Mouse (Mus musculus): ENCODE measurements around the gene Clip4. TPM values are rescaled to one million over a fixed set of nuclear protein-coding genes. Genes with fewer than 3 reads are reported as not detected.

Gene Clip4
- polyA plus RNA-seq, 1 experiment from 2014 or later = 6.4 TPM

- H3K36me3 ChIP-seq = no peaks in the 10 kb centered on the region
- H3K27me3 ChIP-seq = no peaks in the 10 kb centered on the region
- H3K9ac ChIP-seq = no peak overlapping the region
- 0 out of 2 replicates have a peak, but pooled peaks cover 3% of the 10 kb centered on the region for H3K4me1 ChIP-seq
- no peak overlapping the region for H3K27ac ChIP-seq
- no peaks in the 10 kb centered on the region for H3K9me3 ChIP-seq
- no peak overlapping the region for H3K4me3 ChIP-seq
- no peak overlapping the region for H3K4me2 ChIP-seq
- ATAC-seq (ENCODE audit: insufficient number of reproducible peaks, insufficient read depth, low FRiP score, low TSS enrichment, low read depth) = no peak
- 24% methylated on average over 6 of the region's 6 CpGs for WGBS
Observed at GRCm38 (mm10) chr17:71769564-71769963, 1.3 kb downstream of the Clip4 start.

- Histone ChIP-seq H3K4me1 (0 out of 2 replicates have a peak, but pooled peaks cover 3% of the 10 kb centered on the region), H3K27ac (no peak overlapping the region), H3K27me3 (no peaks in the 10 kb centered on the region), H3K9ac (no peak overlapping the region), H3K36me3 (no peaks in the 10 kb centered on the region), H3K4me2 (no peak overlapping the region), H3K9me3 (no peaks in the 10 kb centered on the region), H3K4me3 (no peak overlapping the region)
- ATAC-seq (ENCODE audit: insufficient number of reproducible peaks, insufficient read depth, low FRiP score, low TSS enrichment, low read depth) = no peak
- 97% methylated on average over 3 of the region's 3 CpGs for WGBS
Observed at GRCm38 (mm10) chr17:71770696-71771095, 2.4 kb downstream of the Clip4 start.

- Histone ChIP-seq H3K27ac (no peak overlapping the region), H3K27me3 (no peaks in the 10 kb centered on the region), H3K4me3 (no peak overlapping the region), H3K4me1 (0 out of 2 replicates have a peak, but pooled peaks cover 3% of the 10 kb centered on the region), H3K4me2 (no peak overlapping the region), H3K36me3 (no peaks in the 10 kb centered on the region), H3K9me3 (no peaks in the 10 kb centered on the region), H3K9ac (no peak overlapping the region)
- no peak for ATAC-seq (ENCODE audit: insufficient number of reproducible peaks, insufficient read depth, low FRiP score, low TSS enrichment, low read depth)
- 67% methylated on average over 4 of the region's 4 CpGs for WGBS
Observed at GRCm38 (mm10) chr17:71774173-71774572, 5.9 kb downstream of the Clip4 start.

GRCm38 (mm10) chr17:71775279-71775678 lies 7.0 kb downstream of the Clip4 start:
- H3K4me3 ChIP-seq = no peak overlapping the region
- no peaks in the 10 kb centered on the region for H3K4me1 ChIP-seq
- no peaks in the 10 kb centered on the region for H3K9me3 ChIP-seq
- no peak overlapping the region for H3K27ac ChIP-seq
- 0 out of 2 replicates have a peak, but pooled peaks cover 4% of the 10 kb centered on the region for H3K27me3 ChIP-seq
- H3K9ac ChIP-seq = no peak overlapping the region
- ATAC-seq (ENCODE audit: insufficient number of reproducible peaks, insufficient read depth, low FRiP score, low TSS enrichment, low read depth) = no peak
- WGBS = 65% methylated on average over 4 of the region's 4 CpGs
- no peak overlapping the region for H3K4me2 ChIP-seq
- no peaks in the 10 kb centered on the region for H3K36me3 ChIP-seq

GRCm38 (mm10) chr17:71778696-71779095 lies 10.4 kb downstream of the Clip4 start:
- Histone ChIP-seq H3K9ac (no peak overlapping the region), H3K9me3 (no peaks in the 10 kb centered on the region), H3K4me2 (no peak overlapping the region), H3K27ac (no peak overlapping the region), H3K36me3 (no peaks in the 10 kb centered on the region), H3K4me3 (no peak overlapping the region), H3K4me1 (peaks cover 12% of the 10 kb centered on the region), H3K27me3 (peaks cover 24% of the 10 kb centered on the region)
- no peak for ATAC-seq (ENCODE audit: insufficient number of reproducible peaks, insufficient read depth, low FRiP score, low TSS enrichment, low read depth)
- WGBS = 74% methylated on average over 3 of the region's 3 CpGs

GRCm38 (mm10) chr17:71780490-71780889 lies 12.2 kb downstream of the Clip4 start:
- no peaks in the 10 kb centered on the region for H3K9me3 ChIP-seq
- 62% methylated on average over 2 of the region's 2 CpGs for WGBS
- H3K36me3 ChIP-seq = no peaks in the 10 kb centered on the region

GRCm38 (mm10) chr17:71780945-71781344 lies 12.7 kb downstream of the Clip4 start:
- Histone ChIP-seq H3K27me3 (peaks cover 24% of the 10 kb centered on the region), H3K4me2 (0 out of 2 replicates have a peak overlapping the region, but pooled peaks have one; percentile 11), H3K27ac (no peak overlapping the region), H3K36me3 (no peaks in the 10 kb centered on the region), H3K9ac (no peak overlapping the region), H3K4me3 (no peak overlapping the region), H3K9me3 (no peaks in the 10 kb centered on the region), H3K4me1 (peaks cover 21% of the 10 kb centered on the region)
- ATAC-seq (ENCODE audit: insufficient number of reproducible peaks, insufficient read depth, low FRiP score, low TSS enrichment, low read depth) = peak; percentile 35; the same call in 1 of the 2 replicates
- WGBS = 56% methylated on average over 4 of the region's 4 CpGs

More at GRCm38 (mm10) chr17:71780490-71780889, 12.2 kb downstream of the Clip4 start:
- H3K9ac ChIP-seq = no peak overlapping the region
- no peak overlapping the region for H3K27ac ChIP-seq
- no peak overlapping the region for H3K4me2 ChIP-seq
- H3K4me3 ChIP-seq = no peak overlapping the region
- H3K4me1 ChIP-seq = peaks cover 20% of the 10 kb centered on the region
- no peak for ATAC-seq (ENCODE audit: insufficient number of reproducible peaks, insufficient read depth, low FRiP score, low TSS enrichment, low read depth)
- peaks cover 24% of the 10 kb centered on the region for H3K27me3 ChIP-seq

- H3K36me3 ChIP-seq = no peaks in the 10 kb centered on the region
- peak overlapping the region; percentile 89 for H3K4me2 ChIP-seq
- ATAC-seq (ENCODE audit: insufficient number of reproducible peaks, insufficient read depth, low FRiP score, low TSS enrichment, low read depth) = 0 out of 2 replicates have a peak, but pooled peaks have one; percentile 28
- peaks cover 21% of the 10 kb centered on the region for H3K4me1 ChIP-seq
- peaks cover 24% of the 10 kb centered on the region for H3K27me3 ChIP-seq
- peak overlapping the region; percentile 82 for H3K9ac ChIP-seq
- no peaks in the 10 kb centered on the region for H3K9me3 ChIP-seq
- WGBS = under 1% methylated on average over 14 of the region's 29 CpGs
- peak overlapping the region; percentile 82 for H3K4me3 ChIP-seq
- no peak overlapping the region for H3K27ac ChIP-seq
Observed at GRCm38 (mm10) chr17:71782242-71782698, 14.0 kb downstream of the Clip4 start.

GRCm38 (mm10) chr17:71782699-71783365 lies 14.6 kb downstream of the Clip4 start:
- H3K9ac ChIP-seq = peak overlapping the region; percentile 82
- no peaks in the 10 kb centered on the region for H3K36me3 ChIP-seq
- no peak for ATAC-seq (ENCODE audit: insufficient number of reproducible peaks, insufficient read depth, low FRiP score, low TSS enrichment, low read depth)
- H3K4me1 ChIP-seq = peaks cover 21% of the 10 kb centered on the region
- under 1% methylated on average over 36 of the region's 59 CpGs for WGBS
- no peak overlapping the region for H3K27ac ChIP-seq
- peaks cover 24% of the 10 kb centered on the region for H3K27me3 ChIP-seq
- H3K4me2 ChIP-seq = peak overlapping the region; percentile 89
- no peaks in the 10 kb centered on the region for H3K9me3 ChIP-seq
- peak overlapping the region; percentile 82 for H3K4me3 ChIP-seq

- H3K9me3 ChIP-seq = no peaks in the 10 kb centered on the region
- H3K36me3 ChIP-seq = no peaks in the 10 kb centered on the region
- no peak overlapping the region for H3K27ac ChIP-seq
- H3K4me2 ChIP-seq = peak overlapping the region; percentile 89
- H3K9ac ChIP-seq = peak overlapping the region; percentile 82
- ATAC-seq (ENCODE audit: insufficient number of reproducible peaks, insufficient read depth, low FRiP score, low TSS enrichment, low read depth) = no peak
- H3K27me3 ChIP-seq = peaks cover 24% of the 10 kb centered on the region
- peak overlapping the region; percentile 82 for H3K4me3 ChIP-seq
- WGBS = 10% methylated on average over 10 of the region's 10 CpGs
- peaks cover 21% of the 10 kb centered on the region for H3K4me1 ChIP-seq
Observed at GRCm38 (mm10) chr17:71783366-71783735, 15.1 kb downstream of the Clip4 start.

GRCm38 (mm10) chr17:71786456-71786855 lies 18.2 kb downstream of the Clip4 start:
- Histone ChIP-seq H3K27ac (no peak overlapping the region), H3K4me1 (peaks cover 21% of the 10 kb centered on the region), H3K9ac (no peak overlapping the region), H3K27me3 (peaks cover 14% of the 10 kb centered on the region), H3K4me2 (no peak overlapping the region), H3K36me3 (0 out of 2 replicates have a peak, but pooled peaks cover 5% of the 10 kb centered on the region), H3K4me3 (no peak overlapping the region), H3K9me3 (no peaks in the 10 kb centered on the region)
- ATAC-seq (ENCODE audit: insufficient number of reproducible peaks, insufficient read depth, low FRiP score, low TSS enrichment, low read depth) = no peak

- 85% methylated on average over 4 of the region's 4 CpGs for WGBS
- Histone ChIP-seq H3K9me3 (no peaks in the 10 kb centered on the region), H3K36me3 (peaks cover 20% of the 10 kb centered on the region), H3K27ac (no peak overlapping the region), H3K9ac (no peak overlapping the region), H3K4me3 (no peak overlapping the region), H3K4me2 (no peak overlapping the region), H3K27me3 (no peaks in the 10 kb centered on the region), H3K4me1 (no peaks in the 10 kb centered on the region)
- no peak for ATAC-seq (ENCODE audit: insufficient number of reproducible peaks, insufficient read depth, low FRiP score, low TSS enrichment, low read depth)
Observed at GRCm38 (mm10) chr17:71791109-71791508, 22.8 kb downstream of the Clip4 start.

Measured in embryonic facial prominence, embryonic 13.5 days (tissue).